Mouse (Mus musculus) neural tube, embryonic 13.5 days (tissue): Measurements from ENCODE around the gene Col4a1. TPM values are rescaled to one million over a fixed set of nuclear protein-coding genes. Genes with fewer than 3 reads are reported as not detected.
A peak's percentile ranks its signal among the peaks of the same experiment; 100 is the strongest.

Experiments
- ATAC-seq: fragments of 200-750 bp; cut with Nextera tagmentation; 2 replicates; pipeline ENCODE4 v1.8.0; 2017; ENCODE audit warnings: low read depth, mild to moderate bottlenecking, moderate TSS enrichment, moderate library complexity
- H3K27ac ChIP-seq: fragments of 300-500 bp; sonication (generic); replicated peaks from 2 replicates; pipeline ENCODE4 v1.5.1; 2015; ENCODE audit warnings: moderate library complexity, mild to moderate bottlenecking, inconsistent platforms
- H3K27me3 ChIP-seq: fragments of 300-500 bp; sonication (generic); 2 replicates; pipeline ENCODE4 v1.6.1; 2015; ENCODE audit warnings: mild to moderate bottlenecking, inconsistent platforms
- H3K36me3 ChIP-seq: fragments of 300-500 bp; sonication (generic); 2 replicates; pipeline ENCODE4 v1.6.1; 2015; ENCODE audit warnings: mild to moderate bottlenecking, inconsistent platforms
- H3K4me1 ChIP-seq: fragments of 300-500 bp; sonication (generic); replicated peaks from 2 replicates; pipeline ENCODE4 v1.6.1; 2015; ENCODE audit warnings: inconsistent platforms
- H3K4me2 ChIP-seq: fragments of 300-500 bp; sonication (generic); 2 replicates; pipeline ENCODE4 v1.6.1; 2015; ENCODE audit warnings: inconsistent platforms, mild to moderate bottlenecking, moderate library complexity
- H3K4me3 ChIP-seq: fragments of 300-500 bp; sonication (generic); 2 replicates; pipeline ENCODE4 v1.5.1; 2015; ENCODE audit warnings: mild to moderate bottlenecking, inconsistent platforms
- H3K9ac ChIP-seq: fragments of 300-500 bp; sonication (generic); 2 replicates; pipeline ENCODE4 v1.6.1; 2015; ENCODE audit warnings: moderate library complexity, mild to moderate bottlenecking, inconsistent platforms
- H3K9me3 ChIP-seq: fragments of 300-500 bp; sonication (generic); 2 replicates; pipeline ENCODE4 v1.6.1; 2016; ENCODE audit warnings: inconsistent platforms
- WGBS: fragments of 180-500 bp; shearing (Covaris S2); methylation state at CpG from one replicate; pipeline ENCODE4 v1.1.7; 2015; 5-methylcytosine and 5-hydroxymethylcytosine counted together
- polyA plus RNA-seq: library from polyadenylated mRNA; unstranded; fragments of >200 nt; fragmentation: Nextera tagmentation; extraction: Ambion mirVana; gene quantifications from 2 replicates; pipeline ENCODE4 v1.2.1, GENCODE M21; 2015

Col4a1 gene
- polyA plus RNA-seq, 1 experiment from 2014 or later, result 108 TPM

- Histone ChIP-seq H3K27ac (no peak overlapping the region), H3K36me3 (no peaks in the 10 kb centered on the region), H3K4me2 (no peak overlapping the region), H3K9me3 (no peaks in the 10 kb centered on the region), H3K4me1 (peaks cover 11% of the 10 kb centered on the region; the same call in 1 of the 2 replicates), H3K4me3 (no peak overlapping the region), H3K9ac (no peak overlapping the region), H3K27me3 (no peaks in the 10 kb centered on the region)
- ATAC-seq, result no peak
- WGBS, result 0% methylated on average over 1 of the region's 1 CpGs
Measured at GRCm38 (mm10) chr8:11290533-11290932, 22.1 kb downstream of the Col4a1 start.

GRCm38 (mm10) chr8:11288286-11288685 lies 24.3 kb downstream of the Col4a1 start:
- H3K27ac ChIP-seq, result no peak overlapping the region
- no peak overlapping the region for H3K4me2 ChIP-seq
- H3K36me3 ChIP-seq, result no peaks in the 10 kb centered on the region
- H3K9me3 ChIP-seq, result no peaks in the 10 kb centered on the region
- no peak overlapping the region for H3K9ac ChIP-seq
- H3K27me3 ChIP-seq, result no peaks in the 10 kb centered on the region
- WGBS, result 55% methylated on average over 6 of the region's 6 CpGs
- ATAC-seq, result no peak
- H3K4me3 ChIP-seq, result no peak overlapping the region
- peaks cover 16% of the 10 kb centered on the region; the same call in 1 of the 2 replicates for H3K4me1 ChIP-seq

GRCm38 (mm10) chr8:11287139-11287538 lies 25.5 kb downstream of the Col4a1 start:
- Histone ChIP-seq H3K27me3 (no peaks in the 10 kb centered on the region), H3K9me3 (no peaks in the 10 kb centered on the region), H3K27ac (no peak overlapping the region), H3K36me3 (no peaks in the 10 kb centered on the region), H3K4me3 (no peak overlapping the region), H3K4me1 (peaks cover 24% of the 10 kb centered on the region; the same call in 1 of the 2 replicates), H3K4me2 (no peak overlapping the region), H3K9ac (no peak overlapping the region)
- no peak for ATAC-seq
- 63% methylated on average over 3 of the region's 3 CpGs for WGBS

GRCm38 (mm10) chr8:11285437-11285836 lies 27.2 kb downstream of the Col4a1 start:
- H3K4me3 ChIP-seq, result no peak overlapping the region
- no peak overlapping the region for H3K9ac ChIP-seq
- H3K27ac ChIP-seq, result no peak overlapping the region
- no peaks in the 10 kb centered on the region for H3K27me3 ChIP-seq
- no peaks in the 10 kb centered on the region for H3K36me3 ChIP-seq
- WGBS, result 86% methylated on average over 4 of the region's 4 CpGs
- no peaks in the 10 kb centered on the region for H3K9me3 ChIP-seq
- no peak overlapping the region for H3K4me2 ChIP-seq
- peaks cover 24% of the 10 kb centered on the region; the same call in 1 of the 2 replicates for H3K4me1 ChIP-seq
- no peak for ATAC-seq

- no peak for ATAC-seq
- no peaks in the 10 kb centered on the region for H3K9me3 ChIP-seq
- no peak overlapping the region for H3K9ac ChIP-seq
- no peaks in the 10 kb centered on the region for H3K27me3 ChIP-seq
- no peak overlapping the region for H3K4me2 ChIP-seq
- H3K4me1 ChIP-seq, result peaks cover 34% of the 10 kb centered on the region
- no peaks in the 10 kb centered on the region for H3K36me3 ChIP-seq
- no peak overlapping the region for H3K4me3 ChIP-seq
- H3K27ac ChIP-seq, result no peak overlapping the region
- 68% methylated on average over 10 of the region's 10 CpGs for WGBS
Measured at GRCm38 (mm10) chr8:11283217-11283616, 29.4 kb downstream of the Col4a1 start.

- Histone ChIP-seq H3K27ac (no peak overlapping the region), H3K9me3 (no peaks in the 10 kb centered on the region), H3K9ac (no peak overlapping the region), H3K27me3 (no peaks in the 10 kb centered on the region), H3K36me3 (no peaks in the 10 kb centered on the region), H3K4me3 (no peak overlapping the region), H3K4me1 (peaks cover 30% of the 10 kb centered on the region), H3K4me2 (no peak overlapping the region)
- no peak for ATAC-seq
- 89% methylated on average over 7 of the region's 7 CpGs for WGBS
Measured at GRCm38 (mm10) chr8:11282696-11283095, 29.9 kb downstream of the Col4a1 start.

GRCm38 (mm10) chr8:11282139-11282538 lies 30.5 kb downstream of the Col4a1 start:
- Histone ChIP-seq H3K9me3 (no peaks in the 10 kb centered on the region), H3K27me3 (no peaks in the 10 kb centered on the region), H3K9ac (no peak overlapping the region), H3K36me3 (no peaks in the 10 kb centered on the region), H3K4me2 (no peak overlapping the region), H3K27ac (no peak overlapping the region), H3K4me3 (no peak overlapping the region), H3K4me1 (peaks cover 29% of the 10 kb centered on the region)
- 63% methylated on average over 10 of the region's 10 CpGs for WGBS
- no peak; the same call in 1 of the 2 replicates for ATAC-seq

GRCm38 (mm10) chr8:11280721-11281268 lies 31.8 kb downstream of the Col4a1 start:
- Histone ChIP-seq H3K4me3 (no peak overlapping the region), H3K36me3 (no peaks in the 10 kb centered on the region), H3K27ac (no peak overlapping the region), H3K9me3 (no peaks in the 10 kb centered on the region), H3K4me2 (no peak overlapping the region), H3K9ac (no peak overlapping the region), H3K4me1 (peaks cover 29% of the 10 kb centered on the region), H3K27me3 (no peaks in the 10 kb centered on the region)
- ATAC-seq, result no peak
- WGBS, result 88% methylated on average over 10 of the region's 10 CpGs

GRCm38 (mm10) chr8:11279296-11279826 lies 33.3 kb downstream of the Col4a1 start:
- no peaks in the 10 kb centered on the region for H3K9me3 ChIP-seq
- no peak; the same call in 1 of the 2 replicates for ATAC-seq
- peak overlapping the region; percentile 4; the same call in 1 of the 2 replicates for H3K27ac ChIP-seq
- H3K4me1 ChIP-seq, result peaks cover 29% of the 10 kb centered on the region
- no peak overlapping the region for H3K4me2 ChIP-seq
- 67% methylated on average over 20 of the region's 20 CpGs for WGBS
- no peak overlapping the region for H3K9ac ChIP-seq
- H3K27me3 ChIP-seq, result no peaks in the 10 kb centered on the region
- no peaks in the 10 kb centered on the region for H3K36me3 ChIP-seq
- H3K4me3 ChIP-seq, result no peak overlapping the region

- Histone ChIP-seq H3K9ac (no peak overlapping the region), H3K4me3 (no peak overlapping the region), H3K27me3 (no peaks in the 10 kb centered on the region), H3K4me1 (peaks cover 22% of the 10 kb centered on the region), H3K9me3 (no peaks in the 10 kb centered on the region), H3K36me3 (no peaks in the 10 kb centered on the region), H3K27ac (peak overlapping the region; percentile 4; the same call in 1 of the 2 replicates), H3K4me2 (no peak overlapping the region)
- 56% methylated on average over 4 of the region's 4 CpGs for WGBS
- no peak for ATAC-seq
Measured at GRCm38 (mm10) chr8:11278101-11278611, 34.5 kb downstream of the Col4a1 start.

GRCm38 (mm10) chr8:11277602-11278051 lies 35.0 kb downstream of the Col4a1 start:
- ATAC-seq, result no peak
- Histone ChIP-seq H3K36me3 (no peaks in the 10 kb centered on the region), H3K27ac (no peak overlapping the region), H3K9me3 (no peaks in the 10 kb centered on the region), H3K4me3 (no peak overlapping the region), H3K4me1 (peaks cover 20% of the 10 kb centered on the region), H3K9ac (no peak overlapping the region), H3K27me3 (no peaks in the 10 kb centered on the region), H3K4me2 (no peak overlapping the region)
- WGBS, result 91% methylated on average over 3 of the region's 3 CpGs

GRCm38 (mm10) chr8:11276286-11276685 lies 36.3 kb downstream of the Col4a1 start:
- Histone ChIP-seq H3K27ac (no peak overlapping the region), H3K4me1 (peaks cover 18% of the 10 kb centered on the region), H3K36me3 (no peaks in the 10 kb centered on the region), H3K9ac (no peak overlapping the region), H3K4me3 (no peak overlapping the region), H3K27me3 (no peaks in the 10 kb centered on the region), H3K9me3 (no peaks in the 10 kb centered on the region), H3K4me2 (no peak overlapping the region)
- ATAC-seq, result no peak
- 79% methylated on average over 6 of the region's 6 CpGs for WGBS
